Mouse (Mus musculus) liver, embryonic 14.5 days (tissue): ENCODE results near the gene Pde4d. TPM values are rescaled to one million over a fixed set of nuclear protein-coding genes. Genes with fewer than 3 reads are reported as not detected.

Source experiments
- ATAC-seq: fragments of 200-750 bp; cut with Nextera tagmentation; 2 replicates; pipeline ENCODE4 v1.8.0; 2017; ENCODE audit warnings: moderate number of reproducible peaks, mild to moderate bottlenecking, moderate library complexity; ENCODE audit not compliant: insufficient read depth
- DNase-seq, 3 experiments: peaks; one replicate each; pipeline ENCODE4 v3.0.0-alpha.2; 2012 to 2013; ENCODE audit warnings: low read depth in 3 of 3, low spot score in 3 of 3
- H3K27ac ChIP-seq: fragments of 300-500 bp; sonication (generic); 2 replicates; pipeline ENCODE4 v1.5.1; 2014; ENCODE audit warnings: moderate library complexity, mild to moderate bottlenecking, control low read depth, inconsistent platforms
- H3K27me3 ChIP-seq: fragments of 300-500 bp; sonication (generic); 2 replicates; pipeline ENCODE4 v1.6.1; 2014; ENCODE audit warnings: mild to moderate bottlenecking, low read length, moderate library complexity; ENCODE audit not compliant: control insufficient read depth, insufficient read depth
- H3K36me3 ChIP-seq: fragments of 300-500 bp; sonication (generic); replicated peaks from 2 replicates; pipeline ENCODE4 v1.6.1; 2014; ENCODE audit warnings: low read depth; ENCODE audit not compliant: control insufficient read depth, insufficient read depth
- H3K4me1 ChIP-seq, 2 experiments: fragments of 200-500 bp in 1 of 2; fragments of 300-500 bp in 1 of 2; sonication (generic) in 1 of 2; replicated peaks; 2 replicates each; pipeline ENCODE4 v1.6.1; 2012 to 2014; ENCODE audit warnings: antibody characterized with exemption in 1 of 2, inconsistent platforms in 1 of 2, low read length in 1 of 2; ENCODE audit not compliant: control insufficient read depth in 2 of 2, insufficient read depth in 2 of 2
- H3K4me2 ChIP-seq: fragments of 300-500 bp; sonication (generic); 2 replicates; pipeline ENCODE4 v1.6.1; 2014; ENCODE audit warnings: low read depth, mild to moderate bottlenecking, control low read depth, moderate library complexity
- H3K4me3 ChIP-seq, 2 experiments: fragments of 200-500 bp in 1 of 2; fragments of 300-500 bp in 1 of 2; sonication (generic) in 1 of 2; 2 replicates each; pipeline ENCODE4 v1.5.1; 2012 to 2014; ENCODE audit warnings: low read depth in 2 of 2, low read length in 2 of 2, mild to moderate bottlenecking in 2 of 2, control low read depth in 1 of 2, inconsistent platforms in 1 of 2, moderate library complexity in 1 of 2; ENCODE audit not compliant: insufficient read depth in 1 of 2
- H3K9ac ChIP-seq: fragments of 300-500 bp; sonication (generic); replicated peaks from 2 replicates; pipeline ENCODE4 v1.6.1; 2014; ENCODE audit warnings: mild to moderate bottlenecking, control low read depth, moderate library complexity
- H3K9me3 ChIP-seq: fragments of 300-500 bp; sonication (generic); 2 replicates; pipeline ENCODE4 v1.6.1; 2016; ENCODE audit warnings: low read length, mixed read lengths; ENCODE audit not compliant: control insufficient read depth
- CTCF ChIP-seq: IDR thresholded peaks from 2 replicates; pipeline ENCODE4 v1.5.1; 2016; ENCODE audit warnings: antibody characterized with exemption, low read depth, control low read depth
- EP300 ChIP-seq: IDR thresholded peaks from 2 replicates; pipeline ENCODE4 v1.6.1; 2016; ENCODE audit warnings: antibody characterized with exemption, low read depth
- WGBS: fragments of 180-500 bp; shearing (Covaris S2); extraction: QIAGEN DNeasy Blood & Tissue Kit; methylation state at CpG from one replicate; pipeline ENCODE4 v1.1.7; 2014; ENCODE audit not compliant: insufficient replicate concordance; 5-methylcytosine and 5-hydroxymethylcytosine counted together
- polyA plus RNA-seq, 2 experiments: library from polyadenylated mRNA; depleted of rRNA in 1 of 2; stranded (reverse) in 1 of 2; unstranded in 1 of 2; fragments of >200 nt; fragmentation: Nextera tagmentation in 1 of 2; extraction: Ambion mirVana in 1 of 2; gene quantifications; 2 replicates each; pipeline versions ENCODE4 v1.2.1 to v1.2.3; 2012 to 2014

Pde4d gene
- polyA plus RNA-seq, 2 experiments = 4.9 to 8.6 TPM

GRCm38 (mm10) chr13:109829444-109829843 is 1379.7 kb downstream of the Pde4d start:
- Histone ChIP-seq H3K36me3 (no peaks in the 10 kb centered on the region), H3K9ac (no peak overlapping the region), H3K27ac (no peak overlapping the region), H3K9me3 (no peaks in the 10 kb centered on the region), H3K4me3 (no peak overlapping the region), H3K4me2 (no peak overlapping the region), H3K27me3 (no peaks in the 10 kb centered on the region), H3K4me1 (0 out of 4 replicates have a peak, but pooled peaks cover 0 to 4% of the 10 kb centered on the region in 2 experiments)
- ATAC-seq (no peak), DNase-seq (no peak)
- TF ChIP-seq EP300 = no peak
- no peak for TF ChIP-seq CTCF
- WGBS = 76% methylated on average over 3 of the region's 3 CpGs

GRCm38 (mm10) chr13:109834935-109835334 is 1385.2 kb downstream of the Pde4d start:
- no peak overlapping the region for H3K4me3 ChIP-seq
- no peak overlapping the region for H3K4me2 ChIP-seq
- 0 out of 4 replicates have a peak, but pooled peaks cover 0 to 4% of the 10 kb centered on the region in 2 experiments for H3K4me1 ChIP-seq
- H3K9ac ChIP-seq = no peak overlapping the region
- H3K9me3 ChIP-seq = no peaks in the 10 kb centered on the region
- H3K36me3 ChIP-seq = no peaks in the 10 kb centered on the region
- no peak for ATAC-seq
- 76% methylated on average over 3 of the region's 3 CpGs for WGBS
- no peaks in the 10 kb centered on the region for H3K27me3 ChIP-seq
- DNase-seq = no peak
- TF ChIP-seq CTCF (no peak), EP300 (no peak)
- H3K27ac ChIP-seq = no peak overlapping the region

GRCm38 (mm10) chr13:109837453-109837852 is 1387.7 kb downstream of the Pde4d start:
- Histone ChIP-seq H3K4me3 (no peak overlapping the region), H3K4me1 (peaks cover 0 to 4% of the 10 kb centered on the region in 2 experiments; a peak in 1 of 4 replicates), H3K9me3 (no peaks in the 10 kb centered on the region), H3K4me2 (no peak overlapping the region), H3K9ac (no peak overlapping the region), H3K27me3 (no peaks in the 10 kb centered on the region), H3K27ac (no peak overlapping the region), H3K36me3 (no peaks in the 10 kb centered on the region; the same call in 1 of the 2 replicates)
- TF ChIP-seq EP300 (no peak), CTCF (no peak)
- DNase-seq (no peak), ATAC-seq (no peak)
- WGBS = 94% methylated on average over 11 of the region's 11 CpGs

GRCm38 (mm10) chr13:109837921-109838320 is 1388.2 kb downstream of the Pde4d start:
- H3K27me3 ChIP-seq = no peaks in the 10 kb centered on the region
- no peaks in the 10 kb centered on the region for H3K9me3 ChIP-seq
- 78% methylated on average over 7 of the region's 7 CpGs for WGBS
- DNase-seq (no peak), ATAC-seq (no peak)
- TF ChIP-seq EP300 = no peak
- TF ChIP-seq CTCF = no peak
- no peak overlapping the region for H3K9ac ChIP-seq
- no peak overlapping the region for H3K4me2 ChIP-seq
- H3K36me3 ChIP-seq = no peaks in the 10 kb centered on the region; the same call in 1 of the 2 replicates
- H3K4me1 ChIP-seq = peaks cover 0 to 4% of the 10 kb centered on the region in 2 experiments; a peak in 1 of 4 replicates
- no peak overlapping the region for H3K4me3 ChIP-seq
- H3K27ac ChIP-seq = no peak overlapping the region

GRCm38 (mm10) chr13:109840251-109840650 is 1390.5 kb downstream of the Pde4d start:
- no peak overlapping the region for H3K9ac ChIP-seq
- no peak overlapping the region for H3K27ac ChIP-seq
- no peak for TF ChIP-seq EP300
- no peak for TF ChIP-seq CTCF
- no peak overlapping the region for H3K4me3 ChIP-seq
- H3K4me1 ChIP-seq = peaks cover 0 to 2% of the 10 kb centered on the region in 2 experiments; a peak in 1 of 4 replicates
- H3K4me2 ChIP-seq = no peak overlapping the region
- ATAC-seq (no peak), DNase-seq (no peak)
- no peaks in the 10 kb centered on the region for H3K27me3 ChIP-seq
- WGBS = 45% methylated on average over 2 of the region's 2 CpGs
- no peaks in the 10 kb centered on the region; the same call in 1 of the 2 replicates for H3K36me3 ChIP-seq
- no peaks in the 10 kb centered on the region for H3K9me3 ChIP-seq
